In the genomic region with DNA sequence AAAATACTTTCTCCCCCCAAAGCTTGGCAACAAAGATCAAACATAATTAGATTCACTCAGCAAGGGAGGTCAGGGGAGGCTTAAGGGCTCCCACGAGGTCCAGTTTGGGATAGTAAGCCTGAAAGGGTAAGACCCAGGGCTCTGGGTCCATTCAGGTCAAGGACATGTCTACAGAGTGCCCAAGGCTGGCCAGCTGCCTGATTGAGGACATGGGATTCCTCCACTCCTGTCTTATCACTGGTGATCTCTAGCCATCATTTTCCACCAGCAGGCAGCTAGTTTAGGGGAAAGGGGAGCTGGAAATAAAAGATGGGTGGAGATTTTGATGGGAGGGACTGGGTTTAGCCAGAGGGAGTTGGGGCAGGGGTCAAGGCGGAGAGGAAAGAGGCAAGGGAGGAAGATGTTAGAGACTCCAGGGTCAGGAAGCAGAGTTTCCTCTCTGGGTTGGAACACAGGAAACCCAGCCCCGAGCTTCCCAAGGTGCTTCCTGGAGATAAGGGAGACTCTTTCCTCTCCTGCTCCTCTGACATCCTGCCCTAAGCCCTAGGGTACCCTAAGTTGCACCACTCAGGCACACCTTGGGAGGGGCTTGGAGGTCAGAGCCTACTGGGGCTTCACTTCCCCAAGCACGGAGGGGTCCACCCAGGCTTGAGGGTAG, we compare ENCODE assay signal across 8 mouse cellular contexts. TPM values are rescaled to one million over a fixed set of nuclear protein-coding genes. Genes with fewer than 3 reads are reported as not detected.
DNase-seq lines count a peak whose midpoint lies in the region; ATAC-seq lines count a peak whose summit lies in the region.
"Had no signal": no experiment of that assay in that cellular context is flagged by ENCODE, and none has a peak within 500 bp of the region (broad histone marks: within the 10 kb centered on the region; RNA-seq: fewer than 3 reads in every experiment).

No protein-coding gene starts in this region.

- 16% methylated on average over 4 of the region's 4 CpGs for WGBS in embryonic facial prominence, embryonic 13.5 days
- 43% methylated on average over 4 of the region's 4 CpGs for WGBS in hindbrain, embryonic 16.5 days
- WGBS in liver, embryonic 12.5 days (ENCODE audit: insufficient replicate concordance), result 8% methylated on average over 4 of the region's 4 CpGs
- WGBS in neural tube, embryonic 15.5 days, result 42% methylated on average over 4 of the region's 4 CpGs

- no peak for ATAC-seq in embryonic facial prominence, embryonic 13.5 days (ENCODE audit: insufficient number of reproducible peaks, insufficient read depth, low FRiP score, low TSS enrichment, low read depth)
- ATAC-seq in hindbrain, embryonic 16.5 days, result no peak
- peak; percentile 40 for ATAC-seq in liver, embryonic 12.5 days
- ATAC-seq in neural tube, embryonic 15.5 days (ENCODE audit: low FRiP score), result no peak

- peak; percentile 39 for DNase-seq in adrenal gland, postnatal 25 days
- no peak for DNase-seq in right cerebral cortex, adult 18-20 months
- no peak for DNase-seq in left cerebral cortex, postnatal 36 days (ENCODE audit: low spot score in 2 of 2)

- H3K9ac ChIP-seq in embryonic facial prominence, embryonic 13.5 days, result no peak overlapping the region
- H3K9ac ChIP-seq in hindbrain, embryonic 16.5 days (ENCODE audit: low read depth, low read length), result peak overlapping the region; percentile 95; the same call in 1 of the 2 replicates
- H3K9ac ChIP-seq in liver, embryonic 12.5 days, result no peak overlapping the region
- no peak overlapping the region for H3K9ac ChIP-seq in neural tube, embryonic 15.5 days (replicated peaks)

- peak overlapping the region; percentile 73; the same call in 1 of the 2 replicates for H3K4me3 ChIP-seq in embryonic facial prominence, embryonic 13.5 days
- H3K4me3 ChIP-seq in hindbrain, embryonic 16.5 days (ENCODE audit: low read length), result no peak overlapping the region
- H3K4me3 ChIP-seq in liver, embryonic 12.5 days, result peak overlapping the region; percentile 68
- H3K4me3 ChIP-seq in neural tube, embryonic 15.5 days (replicated peaks), result peak overlapping the region; percentile 74; the same call in 1 of the 2 replicates

- H3K4me2 ChIP-seq in embryonic facial prominence, embryonic 13.5 days, result no peak overlapping the region
- no peak overlapping the region for H3K4me2 ChIP-seq in hindbrain, embryonic 16.5 days (ENCODE audit: low read length)
- 0 out of 2 replicates have a peak overlapping the region, but pooled peaks have one; percentile 94 for H3K4me2 ChIP-seq in liver, embryonic 12.5 days
- peak overlapping the region; percentile 73; the same call in 1 of the 2 replicates for H3K4me2 ChIP-seq in neural tube, embryonic 15.5 days

- H3K9me3 ChIP-seq in embryonic facial prominence, embryonic 13.5 days, result peaks cover 3% of the 10 kb centered on the region
- H3K9me3 ChIP-seq in hindbrain, embryonic 16.5 days (ENCODE audit: control insufficient read depth, low read length), result no peaks in the 10 kb centered on the region
- no peaks in the 10 kb centered on the region for H3K9me3 ChIP-seq in liver, embryonic 12.5 days (replicated peaks)
- no peaks in the 10 kb centered on the region for H3K9me3 ChIP-seq in neural tube, embryonic 15.5 days (replicated peaks)

- intact Hi-C loops in left cerebral cortex, postnatal 36 days (cut with DNase I), result no loop called here

- H3K4me1 ChIP-seq in embryonic facial prominence, embryonic 13.5 days, result peaks cover 24% of the 10 kb centered on the region
- peaks cover 21% of the 10 kb centered on the region for H3K4me1 ChIP-seq in hindbrain, embryonic 16.5 days (ENCODE audit: control insufficient read depth, insufficient read depth, low read depth, low read length)
- peaks cover 38% of the 10 kb centered on the region for H3K4me1 ChIP-seq in liver, embryonic 12.5 days
- H3K4me1 ChIP-seq in neural tube, embryonic 15.5 days, result peaks cover 38% of the 10 kb centered on the region

- no peak overlapping the region for H3K27ac ChIP-seq in embryonic facial prominence, embryonic 13.5 days
- H3K27ac ChIP-seq in hindbrain, embryonic 16.5 days (ENCODE audit: low read depth, low read length), result no peak overlapping the region
- peak overlapping the region; percentile 5; the same call in 1 of the 2 replicates for H3K27ac ChIP-seq in liver, embryonic 12.5 days
- no peak overlapping the region for H3K27ac ChIP-seq in neural tube, embryonic 15.5 days (replicated peaks)

- no peaks in the 10 kb centered on the region for H3K36me3 ChIP-seq in embryonic facial prominence, embryonic 13.5 days
- no peaks in the 10 kb centered on the region; the same call in 1 of the 2 replicates for H3K36me3 ChIP-seq in hindbrain, embryonic 16.5 days (ENCODE audit: control insufficient read depth, insufficient read depth, low read length)
- no peaks in the 10 kb centered on the region for H3K36me3 ChIP-seq in liver, embryonic 12.5 days
- H3K36me3 ChIP-seq in neural tube, embryonic 15.5 days, result no peaks in the 10 kb centered on the region

- peaks cover 52% of the 10 kb centered on the region for H3K27me3 ChIP-seq in embryonic facial prominence, embryonic 13.5 days
- H3K27me3 ChIP-seq in hindbrain, embryonic 16.5 days (replicated peaks; ENCODE audit: control insufficient read depth, insufficient read depth, low read length), result no peaks in the 10 kb centered on the region
- H3K27me3 ChIP-seq in liver, embryonic 12.5 days (replicated peaks), result peaks cover 53% of the 10 kb centered on the region
- H3K27me3 ChIP-seq in neural tube, embryonic 15.5 days (replicated peaks), result peaks cover 8% of the 10 kb centered on the region; the same call in 1 of the 2 replicates

RNA-seq across cellular contexts. Expression of a gene that starts 1.9 kb away (rescaled TPM):
- total RNA-seq in adrenal gland, postnatal 25 days (2021), result 34.3 and 52.2 TPM in 2 replicates
- 2.2 and 2.9 TPM in 2 replicates for polyA plus RNA-seq in embryonic facial prominence, embryonic 13.5 days (2015; fragmentation: Nextera tagmentation; extraction: Ambion mirVana)
- polyA plus RNA-seq in hindbrain, embryonic 16.5 days (2015; fragmentation: Nextera tagmentation; extraction: Ambion mirVana), result 7.7 and 8.4 TPM in 2 replicates
- 0.81 and 1.4 TPM in 2 replicates for polyA plus RNA-seq in liver, embryonic 12.5 days (2016; fragmentation: Nextera tagmentation; extraction: Ambion mirVana)
- 8.9 and 9.5 TPM in 2 replicates for polyA plus RNA-seq in neural tube, embryonic 15.5 days (2015; fragmentation: Nextera tagmentation; extraction: Ambion mirVana)
- 100 to 1,000 TPM; 196 to 229 TPM for total RNA-seq in left cerebral cortex, postnatal 36 days (2021)
- total RNA-seq: neutrophil, adult 5-6 weeks had no signal

RNA-seq across cellular contexts. Expression of a gene that starts 20.3 kb away (rescaled TPM):
- 21.8 and 22.2 TPM in 2 replicates for total RNA-seq in adrenal gland, postnatal 25 days (2021)
- polyA plus RNA-seq in embryonic facial prominence, embryonic 13.5 days (2015; fragmentation: Nextera tagmentation; extraction: Ambion mirVana), result 20.8 and 22.9 TPM in 2 replicates
- polyA plus RNA-seq in hindbrain, embryonic 16.5 days (2015; fragmentation: Nextera tagmentation; extraction: Ambion mirVana), result 35.4 and 37.3 TPM in 2 replicates
- 6.6 and 7.0 TPM in 2 replicates for polyA plus RNA-seq in liver, embryonic 12.5 days (2016; fragmentation: Nextera tagmentation; extraction: Ambion mirVana)
- 27.4 and 29.2 TPM in 2 replicates for polyA plus RNA-seq in neural tube, embryonic 15.5 days (2015; fragmentation: Nextera tagmentation; extraction: Ambion mirVana)
- 10 to 100 TPM; 31.7 to 36.1 TPM for total RNA-seq in left cerebral cortex, postnatal 36 days (2021)

RNA-seq across cellular contexts. Expression of a gene that starts 43.8 kb away (rescaled TPM):
- 6.2 and 10.1 TPM in 2 replicates for total RNA-seq in adrenal gland, postnatal 25 days (2021)
- 2.8 and 5.4 TPM in 2 replicates for polyA plus RNA-seq in embryonic facial prominence, embryonic 13.5 days (2015; fragmentation: Nextera tagmentation; extraction: Ambion mirVana)
- polyA plus RNA-seq in hindbrain, embryonic 16.5 days (2015; fragmentation: Nextera tagmentation; extraction: Ambion mirVana), result 84.5 and 88.1 TPM in 2 replicates
- polyA plus RNA-seq in liver, embryonic 12.5 days (2016; fragmentation: Nextera tagmentation; extraction: Ambion mirVana), result 0.05 and 0.13 TPM in 2 replicates
- polyA plus RNA-seq in neural tube, embryonic 15.5 days (2015; fragmentation: Nextera tagmentation; extraction: Ambion mirVana), result 73.0 and 85.4 TPM in 2 replicates
- 100 to 1,000 TPM; 221 to 233 TPM for total RNA-seq in left cerebral cortex, postnatal 36 days (2021)
- total RNA-seq: neutrophil, adult 5-6 weeks had no signal

Comparison
In these comparisons a context has a peak if more than half of its experiments do, and no peak if none do; other contexts are left out.
1. H3K4me2 ChIP-seq: peak in liver, embryonic 12.5 days (single experiment) and neural tube, embryonic 15.5 days (single experiment); none in embryonic facial prominence, embryonic 13.5 days (single experiment) and hindbrain, embryonic 16.5 days (single experiment).
2. RNA of a gene that starts 43.8 kb away (polyA plus RNA-seq): 73.0 to 85.4 TPM in neural tube, embryonic 15.5 days and 84.5 to 88.1 TPM in hindbrain, embryonic 16.5 days; 2.8 to 5.4 TPM in embryonic facial prominence, embryonic 13.5 days and 0.05 to 0.13 TPM in liver, embryonic 12.5 days; every median in the first group is over 10 times any median in the second.